Mouse (Mus musculus): ENCODE results near the gene Chic2. TPM values are rescaled to one million over a fixed set of nuclear protein-coding genes. Genes with fewer than 3 reads are reported as not detected.

The Chic2 gene
- polyA plus RNA-seq, 1 experiment from 2014 or later, result 56.3 TPM

DNA sequence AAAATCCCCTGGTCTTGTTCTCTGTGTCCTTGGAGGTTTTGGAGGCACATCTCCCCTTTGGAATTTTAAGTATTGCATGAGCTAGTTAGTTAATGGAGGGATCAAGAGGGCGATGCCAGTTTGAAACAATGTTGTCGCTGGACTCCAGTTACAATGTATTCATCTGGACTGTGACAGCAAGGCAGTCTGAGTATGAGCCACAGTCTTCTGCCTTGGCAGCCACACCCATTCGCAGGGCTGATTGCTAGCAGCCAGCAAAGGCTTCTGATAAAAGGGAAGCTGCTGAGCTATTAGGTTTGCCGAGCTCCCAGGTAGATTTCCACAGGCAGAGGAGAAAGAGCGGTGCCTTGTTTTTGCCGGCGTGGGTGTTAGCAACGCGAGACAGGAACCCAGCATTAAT, 84.3 kb downstream of the Chic2 start:
- no peak for ATAC-seq
- ChIA-PET CTCF (interaction anchor here (1.3 to 3.9 kb wide), 12 partner anchors 11 to 528 kb away, joined by 3 to 19 read pairs (median 4); no protein-coding TSS in a partner anchor), POLR2A (interaction anchor here (0.6 to 1.3 kb wide), 5 partner anchors 17 to 894 kb away, joined by 3 to 7 read pairs (median 5); no protein-coding TSS in a partner anchor)
- no peaks in the 10 kb centered on the region for H3K27me3 ChIP-seq
- DNase-seq (ENCODE audit: low read depth, low spot score), result no peak
- TF ChIP-seq CTCF (IDR thresholded peaks at IDR 0.05), result no peak
- in situ Hi-C loops (cut with MboI; ENCODE audit: low pct_unique_long_range_greater_than_20kb), result loop anchor here (5.0 kb wide), 1 partner anchor 87 kb away; no protein-coding TSS in a partner anchor

DNA sequence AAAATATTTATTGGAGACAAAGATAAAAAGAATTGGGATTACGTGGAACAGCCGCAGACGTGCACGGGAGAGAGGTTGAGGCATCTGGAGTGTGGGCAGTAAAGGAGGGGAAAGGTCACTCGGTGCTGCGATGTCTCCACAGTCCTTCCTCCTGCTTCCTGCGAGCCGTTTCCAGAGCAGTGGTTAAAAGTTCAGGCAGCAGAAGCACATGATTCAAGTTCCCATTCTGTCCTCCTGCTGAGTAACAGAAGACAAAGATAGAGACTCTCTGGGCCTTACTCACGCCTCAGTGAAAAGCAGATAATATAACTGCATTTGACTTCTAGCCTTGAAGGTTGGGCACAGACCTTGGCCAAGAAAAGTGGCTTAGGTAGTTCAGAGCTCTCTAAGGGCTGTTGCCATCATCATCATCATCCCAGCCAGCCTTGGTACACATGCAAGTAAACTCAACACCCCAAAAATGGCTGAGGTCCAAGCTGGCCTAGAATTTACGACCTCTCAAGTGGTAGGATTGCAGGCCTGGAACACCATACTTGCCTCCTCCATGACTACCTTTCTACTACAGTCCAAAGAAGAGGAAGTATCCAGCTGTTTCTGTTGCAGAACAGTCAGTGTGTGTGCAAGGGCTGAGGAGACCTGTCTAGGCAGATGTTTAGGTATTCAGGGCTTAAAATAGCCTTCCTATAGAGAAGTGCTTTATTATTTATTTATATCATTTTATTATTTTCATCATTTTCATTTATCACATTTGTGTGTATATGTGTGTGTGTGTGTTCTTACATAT, 87.1 kb downstream of the Chic2 start:
- ChIA-PET CTCF (interaction anchor here (1.4 to 4.1 kb wide), 5 partner anchors 8 to 316 kb away, joined by 3 to 22 read pairs (median 6); no protein-coding TSS in a partner anchor), POLR2A (no interaction called here)
- no peak for TF ChIP-seq CTCF (IDR thresholded peaks at IDR 0.05)
- in situ Hi-C loops (cut with MboI; ENCODE audit: low pct_unique_long_range_greater_than_20kb), result loop anchor here (10.0 kb wide), 1 partner anchor 523 kb away; no protein-coding TSS in a partner anchor
- DNase-seq (ENCODE audit: low read depth, low spot score), result no peak
- H3K27me3 ChIP-seq, result no peaks in the 10 kb centered on the region
- ATAC-seq, result no peak

DNA sequence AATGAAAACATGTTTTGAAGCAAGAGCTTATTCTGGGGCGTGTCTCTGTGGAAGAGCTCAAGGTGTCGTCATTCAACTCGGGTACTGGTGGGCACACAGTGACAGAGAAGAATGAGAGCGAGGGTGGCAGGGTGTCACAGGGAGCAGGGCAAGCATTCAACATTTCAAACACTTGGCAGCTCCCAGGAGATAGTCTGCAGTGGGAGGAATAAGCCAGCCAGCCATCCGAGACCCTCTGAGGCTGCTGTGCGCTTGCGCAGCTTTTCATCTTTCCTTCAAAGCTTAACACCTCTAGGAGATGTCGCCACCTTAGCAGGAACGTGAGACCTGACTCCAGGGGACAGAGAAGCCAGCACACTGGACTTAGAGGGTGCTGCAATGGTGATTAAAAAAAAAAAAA, 88.2 kb downstream of the Chic2 start:
- ATAC-seq (no peak), DNase-seq (ENCODE audit: low read depth, low spot score) (no peak)
- no peak for TF ChIP-seq CTCF (IDR thresholded peaks at IDR 0.05)
- H3K27me3 ChIP-seq, result no peaks in the 10 kb centered on the region
- in situ Hi-C loops (cut with MboI; ENCODE audit: low pct_unique_long_range_greater_than_20kb), result loop anchor here (10.0 kb wide), 1 partner anchor 522 kb away; no protein-coding TSS in a partner anchor
- ChIA-PET POLR2A (no interaction called here), CTCF (interaction anchor here (1.4 to 4.1 kb wide), 5 partner anchors 10 to 315 kb away, joined by 3 to 22 read pairs (median 6); no protein-coding TSS in a partner anchor)

DNA sequence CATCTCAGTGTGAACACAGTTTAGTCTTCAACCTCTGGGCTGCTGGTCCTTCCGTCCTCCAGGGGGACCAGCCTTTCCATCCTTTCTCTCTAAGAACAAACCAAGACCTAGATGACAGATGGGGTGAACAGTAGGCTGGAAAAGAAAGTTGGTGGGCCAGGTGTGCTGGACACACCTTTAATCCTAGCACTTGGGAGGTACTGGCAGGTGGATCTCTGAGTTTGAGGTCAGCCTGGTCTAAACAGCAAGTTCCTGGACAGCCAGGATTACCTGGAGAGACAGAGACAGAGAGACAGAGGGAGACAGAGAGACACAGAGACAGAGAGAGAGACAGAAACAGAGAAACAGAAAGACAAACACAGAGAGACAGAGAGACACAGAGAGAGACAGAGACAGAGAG, 89.0 kb downstream of the Chic2 start:
- in situ Hi-C loops (cut with MboI; ENCODE audit: low pct_unique_long_range_greater_than_20kb), result loop anchor here (10.0 kb wide), 1 partner anchor 521 kb away; no protein-coding TSS in a partner anchor
- no peaks in the 10 kb centered on the region for H3K27me3 ChIP-seq
- POLR2A ChIA-PET, result no interaction called here
- DNase-seq (ENCODE audit: low read depth, low spot score) (no peak), ATAC-seq (no peak)
- CTCF ChIA-PET, result interaction anchor here (1.4 to 4.1 kb wide), 3 partner anchors 10 to 200 kb away, joined by 3 to 22 read pairs (median 6); no protein-coding TSS in a partner anchor
- TF ChIP-seq CTCF (IDR thresholded peaks at IDR 0.05), result no peak

DNA sequence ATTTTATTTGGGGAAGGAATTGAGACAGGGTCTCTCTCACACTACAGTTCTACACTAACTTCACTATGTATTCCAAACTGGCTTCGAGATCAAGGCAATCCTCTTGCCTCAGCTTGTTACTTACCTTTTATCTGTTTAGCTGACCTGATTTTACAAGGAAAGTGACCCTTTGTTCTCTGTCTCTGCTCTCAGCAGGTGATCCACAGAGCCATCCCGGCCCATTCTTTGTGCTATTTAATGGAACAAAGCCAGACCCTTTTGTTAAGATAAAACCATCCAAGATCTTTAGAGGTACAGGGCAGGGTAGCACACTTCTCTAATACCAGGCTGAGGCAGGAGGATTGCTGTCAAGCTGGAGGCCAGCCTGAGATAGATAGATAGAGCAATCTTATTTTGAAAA, 91.6 kb downstream of the Chic2 start:
- ATAC-seq (no peak), DNase-seq (ENCODE audit: low read depth, low spot score) (no peak)
- in situ Hi-C loops (cut with MboI; ENCODE audit: low pct_unique_long_range_greater_than_20kb), result loop anchor here (10.0 kb wide), 1 partner anchor 518 kb away; no protein-coding TSS in a partner anchor
- CTCF ChIA-PET, result interaction anchor here (0.7 to 1.8 kb wide), 2 partner anchors 9 kb away, joined by 3 to 6 read pairs; no protein-coding TSS in a partner anchor
- POLR2A ChIA-PET, result no interaction called here
- H3K27me3 ChIP-seq, result no peaks in the 10 kb centered on the region
- no peak for TF ChIP-seq CTCF (IDR thresholded peaks at IDR 0.05)

DNA sequence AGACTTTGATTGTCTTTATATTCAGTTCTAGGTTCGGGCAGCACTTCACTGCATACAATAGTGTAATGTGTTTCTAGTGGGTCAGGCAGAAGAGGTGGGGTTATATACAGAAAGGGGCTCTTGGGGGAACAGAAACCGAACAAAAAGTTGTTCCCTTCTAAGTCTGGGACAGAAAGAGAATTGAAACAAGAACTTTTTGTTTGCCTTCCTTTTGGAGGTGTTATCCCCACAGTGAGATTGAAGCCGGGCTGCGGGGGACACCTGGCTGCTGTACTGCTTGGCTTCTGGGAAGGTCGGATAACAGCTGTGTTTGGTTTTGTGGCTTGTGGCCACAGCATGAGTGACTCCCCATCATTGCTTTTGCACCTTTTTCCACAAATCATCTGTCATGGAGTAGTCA, 93.2 kb downstream of the Chic2 start:
- no peaks in the 10 kb centered on the region for H3K27me3 ChIP-seq
- in situ Hi-C loops (cut with MboI; ENCODE audit: low pct_unique_long_range_greater_than_20kb), result loop anchor here (10.0 kb wide), 1 partner anchor 517 kb away; no protein-coding TSS in a partner anchor
- ATAC-seq, result no peak
- ChIA-PET POLR2A (no interaction called here), CTCF (no interaction called here)
- DNase-seq (ENCODE audit: low read depth, low spot score), result no peak
- no peak for TF ChIP-seq CTCF (IDR thresholded peaks at IDR 0.05)

DNA sequence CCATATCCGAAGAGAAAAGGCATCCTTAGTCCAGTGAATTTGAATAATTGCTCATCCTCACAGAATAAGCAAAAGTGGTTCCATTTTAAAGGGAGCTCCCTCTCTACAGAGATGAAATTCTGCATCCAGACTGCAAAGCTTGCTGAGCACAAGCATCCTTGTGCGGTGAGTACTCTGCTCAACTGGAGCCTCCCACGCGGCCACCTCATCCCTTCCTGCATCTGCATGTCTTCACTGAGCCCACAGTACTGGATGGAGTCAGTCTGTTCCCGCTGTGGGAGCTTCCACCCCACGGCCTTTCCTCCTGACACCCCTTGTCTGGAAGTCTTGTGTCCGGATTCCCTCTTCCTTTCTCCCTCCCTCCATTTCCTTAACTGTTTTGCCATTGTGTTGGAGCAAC, 95.3 kb downstream of the Chic2 start:
- TF ChIP-seq CTCF (IDR thresholded peaks at IDR 0.05), result no peak
- POLR2A ChIA-PET, result interaction anchor here (0.5 to 1.0 kb wide), 2 partner anchors 149 to 330 kb away, joined by 5 read pairs; no protein-coding TSS in a partner anchor
- H3K27me3 ChIP-seq, result no peaks in the 10 kb centered on the region
- no peak for DNase-seq (ENCODE audit: low read depth, low spot score)
- ATAC-seq, result no peak
- CTCF ChIA-PET, result interaction anchor here (0.8 to 3.3 kb wide), 4 partner anchors 9 to 207 kb away, joined by 3 to 13 read pairs (median 3); no protein-coding TSS in a partner anchor
- in situ Hi-C loops (cut with MboI; ENCODE audit: low pct_unique_long_range_greater_than_20kb), result loop anchor here (10.0 to 25.0 kb wide), 3 partner anchors 196 to 1262 kb away; no protein-coding TSS in a partner anchor

DNA sequence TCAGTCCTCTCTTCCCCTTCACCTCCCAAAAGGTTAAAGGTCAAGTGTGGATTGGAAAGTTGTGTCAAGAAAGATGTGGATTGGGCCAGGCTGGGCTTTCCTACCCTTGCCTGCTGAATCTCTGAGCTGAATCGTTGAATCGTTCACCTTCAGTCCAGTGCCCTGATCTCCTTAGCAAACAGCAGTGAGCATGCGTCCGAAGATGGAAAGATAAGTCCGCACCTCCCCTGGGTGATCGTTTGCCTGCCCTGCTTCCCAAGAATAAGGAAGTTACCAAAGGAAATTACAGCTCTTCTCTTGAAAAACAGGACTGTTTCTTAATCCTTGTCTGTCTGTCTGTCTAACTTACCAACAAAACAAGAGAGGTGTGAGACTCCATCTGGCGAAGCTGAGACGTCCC, 96.1 kb downstream of the Chic2 start:
- in situ Hi-C loops (cut with MboI; ENCODE audit: low pct_unique_long_range_greater_than_20kb), result loop anchor here (10.0 to 25.0 kb wide), 3 partner anchors 196 to 1261 kb away; no protein-coding TSS in a partner anchor
- no peak for TF ChIP-seq CTCF (IDR thresholded peaks at IDR 0.05)
- no peak for DNase-seq (ENCODE audit: low read depth, low spot score)
- ChIA-PET CTCF (interaction anchor here (1.1 to 3.3 kb wide), 4 partner anchors 13 to 307 kb away, joined by 3 to 13 read pairs (median 4); no protein-coding TSS in a partner anchor), POLR2A (no interaction called here)
- ATAC-seq, result no peak
- H3K27me3 ChIP-seq, result no peaks in the 10 kb centered on the region

Other genes starting within 250 kb of the Chic2 start
- not detected for gene Gsx2, start 30.8 kb upstream of the Chic2 start, polyA plus RNA-seq (2021)
- gene Pdgfra, start 107.5 kb upstream of the Chic2 start, polyA plus RNA-seq (2021), result 7.5 TPM

Data from Patski (cell line).